Mouse (Mus musculus) stomach, embryonic 14.5 days (tissue): ENCODE results near the gene Gucd1. TPM values are rescaled to one million over a fixed set of nuclear protein-coding genes. Genes with fewer than 3 reads are reported as not detected.
"Not testable (repeated sequence)": the region's sequence is repeated elsewhere in the genome, so short reads cannot be mapped to it uniquely, and the experiment has no call there.

Experiments used
- ATAC-seq: fragments of 200-750 bp; cut with Nextera tagmentation; 2 replicates; pipeline ENCODE4 v1.8.0; 2017; ENCODE audit warnings: low read depth, moderate TSS enrichment; ENCODE audit not compliant: insufficient number of reproducible peaks, insufficient read depth, low FRiP score
- H3K27ac ChIP-seq: fragments of 300-500 bp; sonication (generic); 2 replicates; pipeline ENCODE4 v1.5.1; 2014; ENCODE audit warnings: mild to moderate bottlenecking, low read length, moderate library complexity, mixed read lengths
- H3K27me3 ChIP-seq: fragments of 300-500 bp; sonication (generic); 2 replicates; pipeline ENCODE4 v1.6.1; 2014; ENCODE audit warnings: low read length, control low read depth, mixed read lengths; ENCODE audit not compliant: control insufficient read depth, insufficient read depth
- H3K36me3 ChIP-seq: fragments of 300-500 bp; sonication (generic); 2 replicates; pipeline ENCODE4 v1.6.1; 2014; ENCODE audit warnings: mild to moderate bottlenecking, control low read depth, low read length, moderate library complexity, mixed read lengths; ENCODE audit not compliant: control insufficient read depth, insufficient read depth
- H3K4me1 ChIP-seq: fragments of 300-500 bp; sonication (generic); 2 replicates; pipeline ENCODE4 v1.6.1; 2014; ENCODE audit warnings: low read length, control low read depth, mixed read lengths; ENCODE audit not compliant: control insufficient read depth, insufficient read depth
- H3K4me2 ChIP-seq: fragments of 300-500 bp; sonication (generic); replicated peaks from 2 replicates; pipeline ENCODE4 v1.6.1; 2014; ENCODE audit warnings: low read depth, low read length, control low read depth
- H3K4me3 ChIP-seq: fragments of 300-500 bp; sonication (generic); 2 replicates; pipeline ENCODE4 v1.5.1; 2014; ENCODE audit warnings: low read depth, low read length, control low read depth
- H3K9ac ChIP-seq: fragments of 300-500 bp; sonication (generic); replicated peaks from 2 replicates; pipeline ENCODE4 v1.6.1; 2014; ENCODE audit warnings: low read depth, mild to moderate bottlenecking, control low read depth, low read length, moderate library complexity, mixed read lengths
- H3K9me3 ChIP-seq: fragments of 300-500 bp; sonication (generic); 2 replicates; pipeline ENCODE4 v1.6.1; 2016; ENCODE audit warnings: low read depth, low read length, control low read depth; ENCODE audit not compliant: control insufficient read depth
- WGBS: fragments of 180-500 bp; shearing (Covaris S2); extraction: QIAGEN DNeasy Blood & Tissue Kit; methylation state at CpG from one replicate; pipeline ENCODE4 v1.1.7; 2014; 5-methylcytosine and 5-hydroxymethylcytosine counted together
- polyA plus RNA-seq: library from polyadenylated mRNA; unstranded; fragments of >200 nt; fragmentation: Nextera tagmentation; extraction: Ambion mirVana; gene quantifications from 2 replicates; pipeline ENCODE4 v1.2.1, GENCODE M21; 2014

Gene Gucd1
- polyA plus RNA-seq, 1 experiment from 2014 or later, result 29.9 TPM

- no peak overlapping the region for H3K4me2 ChIP-seq
- 84% methylated on average over 11 of the region's 11 CpGs for WGBS
Observed at GRCm38 (mm10) chr10:75482919-75483483, 34.8 kb downstream of the Gucd1 start.

GRCm38 (mm10) chr10:75482271-75482670, 35.5 kb downstream of the Gucd1 start:
- H3K4me1 ChIP-seq, result peaks cover 7% of the 10 kb centered on the region; the same call in 1 of the 2 replicates
- no peak overlapping the region for H3K27ac ChIP-seq
- no peak overlapping the region for H3K4me2 ChIP-seq
- no peaks in the 10 kb centered on the region for H3K27me3 ChIP-seq
- H3K9ac ChIP-seq, result no peak overlapping the region
- H3K36me3 ChIP-seq, result no peaks in the 10 kb centered on the region
- H3K4me3 ChIP-seq, result no peak overlapping the region
- H3K9me3 ChIP-seq, result no peaks in the 10 kb centered on the region
- no peak for ATAC-seq
- 83% methylated on average over 5 of the region's 5 CpGs for WGBS

More at GRCm38 (mm10) chr10:75482919-75483483, 34.8 kb downstream of the Gucd1 start:
- H3K36me3 ChIP-seq, result no peaks in the 10 kb centered on the region
- H3K27ac ChIP-seq, result no peak overlapping the region
- H3K9me3 ChIP-seq, result no peaks in the 10 kb centered on the region
- H3K27me3 ChIP-seq, result no peaks in the 10 kb centered on the region
- no peak overlapping the region for H3K4me3 ChIP-seq
- no peak for ATAC-seq
- H3K9ac ChIP-seq, result no peak overlapping the region
- H3K4me1 ChIP-seq, result peaks cover 7% of the 10 kb centered on the region; the same call in 1 of the 2 replicates

- Histone ChIP-seq H3K4me3 (no peak overlapping the region), H3K36me3 (no peaks in the 10 kb centered on the region), H3K9me3 (no peaks in the 10 kb centered on the region), H3K4me1 (peaks cover 7% of the 10 kb centered on the region; the same call in 1 of the 2 replicates), H3K27me3 (no peaks in the 10 kb centered on the region), H3K27ac (no peak overlapping the region), H3K4me2 (no peak overlapping the region), H3K9ac (no peak overlapping the region)
- no peak for ATAC-seq
- 77% methylated on average over 4 of the region's 4 CpGs for WGBS
Observed at GRCm38 (mm10) chr10:75481703-75482102, 36.1 kb downstream of the Gucd1 start.

GRCm38 (mm10) chr10:75479955-75480354, 37.8 kb downstream of the Gucd1 start:
- Histone ChIP-seq H3K4me1 (peaks cover 7% of the 10 kb centered on the region; the same call in 1 of the 2 replicates), H3K27me3 (no peaks in the 10 kb centered on the region), H3K36me3 (no peaks in the 10 kb centered on the region), H3K4me3 (no peak overlapping the region), H3K9ac (no peak overlapping the region), H3K9me3 (no peaks in the 10 kb centered on the region), H3K27ac (no peak overlapping the region), H3K4me2 (no peak overlapping the region)
- WGBS, result 85% methylated on average over 2 of the region's 2 CpGs
- no peak for ATAC-seq

- Histone ChIP-seq H3K4me3 (no peak overlapping the region), H3K27me3 (no peaks in the 10 kb centered on the region), H3K27ac (no peak overlapping the region), H3K4me2 (no peak overlapping the region), H3K9me3 (no peaks in the 10 kb centered on the region), H3K36me3 (no peaks in the 10 kb centered on the region), H3K9ac (no peak overlapping the region), H3K4me1 (no peaks in the 10 kb centered on the region)
- 67% methylated on average over 9 of the region's 9 CpGs for WGBS
- no peak for ATAC-seq
Observed at GRCm38 (mm10) chr10:75477034-75477433, 40.7 kb downstream of the Gucd1 start.

- 20% methylated on average over 4 of the region's 6 CpGs for WGBS
- H3K4me1 ChIP-seq, H3K36me3 ChIP-seq, ATAC-seq, H3K9me3 ChIP-seq, H3K4me2 ChIP-seq, H3K4me3 ChIP-seq, H3K9ac ChIP-seq, H3K27me3 ChIP-seq, H3K27ac ChIP-seq: not testable (repeated sequence)
Observed at GRCm38 (mm10) chr10:75475139-75475850, 42.5 kb downstream of the Gucd1 start.

GRCm38 (mm10) chr10:75474571-75474970, 43.2 kb downstream of the Gucd1 start:
- Histone ChIP-seq H3K27ac (no peak overlapping the region), H3K4me3 (no peak overlapping the region), H3K4me2 (no peak overlapping the region), H3K9me3 (no peaks in the 10 kb centered on the region), H3K9ac (no peak overlapping the region), H3K27me3 (no peaks in the 10 kb centered on the region), H3K36me3 (no peaks in the 10 kb centered on the region), H3K4me1 (no peaks in the 10 kb centered on the region)
- no peak for ATAC-seq
- 27% methylated on average over 5 of the region's 5 CpGs for WGBS

- WGBS, result 65% methylated on average over 8 of the region's 8 CpGs
Observed at GRCm38 (mm10) chr10:75473411-75473810, 44.4 kb downstream of the Gucd1 start.

More at GRCm38 (mm10) chr10:75473411-75473810, 44.4 kb downstream of the Gucd1 start:
- H3K36me3 ChIP-seq, result no peaks in the 10 kb centered on the region
- H3K27ac ChIP-seq, result no peak overlapping the region
- H3K4me1 ChIP-seq, result no peaks in the 10 kb centered on the region
- ATAC-seq, result no peak
- H3K4me3 ChIP-seq, result no peak overlapping the region
- no peak overlapping the region for H3K9ac ChIP-seq
- no peaks in the 10 kb centered on the region for H3K9me3 ChIP-seq
- H3K4me2 ChIP-seq, result no peak overlapping the region
- no peaks in the 10 kb centered on the region for H3K27me3 ChIP-seq
